Mouse (Mus musculus) left cerebral cortex, postnatal 4 days (tissue): ENCODE results near the gene Plcb3. TPM values are rescaled to one million over a fixed set of nuclear protein-coding genes. Genes with fewer than 3 reads are reported as not detected.

Experiments
- DNase-seq: peaks from one replicate; pipeline ENCODE4 v3.0.0-alpha.2; 2022
- intact Hi-C: fragments of 180-260 bp; cut with DNase I; formaldehyde crosslinking; loops from one replicate; pipeline ENCODE4 v1.15.1; 2025
- total RNA-seq, 2 experiments: library from RNA; stranded (reverse); gene quantifications; 2 replicates each; pipeline ENCODE4 v1.2.3; 2021

Plcb3 gene
- total RNA-seq, 2 experiments from 2014 or later, result 13.7 to 15.1 TPM

DNA sequence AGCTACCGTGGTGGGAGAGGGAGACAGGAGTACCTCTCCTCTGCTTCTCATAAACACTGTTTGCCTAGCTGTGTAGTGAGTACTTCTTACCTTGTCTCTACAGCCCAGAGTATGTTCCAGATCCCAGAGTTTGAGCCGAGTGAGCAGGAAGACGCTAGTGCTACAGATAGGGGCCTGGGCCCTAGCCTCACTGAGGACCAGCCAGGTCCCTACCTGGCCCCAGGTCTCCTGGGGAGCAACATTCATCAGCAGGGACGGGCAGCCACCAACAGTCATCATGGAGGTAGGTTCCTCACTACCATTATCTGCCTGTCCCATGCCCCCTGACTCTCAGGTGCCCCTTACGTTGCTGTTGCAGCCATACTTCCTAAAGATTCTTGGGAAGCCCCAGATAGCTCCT, 33.5 kb downstream of the Plcb3 start:
- intact Hi-C loops, result no loop called here

DNA sequence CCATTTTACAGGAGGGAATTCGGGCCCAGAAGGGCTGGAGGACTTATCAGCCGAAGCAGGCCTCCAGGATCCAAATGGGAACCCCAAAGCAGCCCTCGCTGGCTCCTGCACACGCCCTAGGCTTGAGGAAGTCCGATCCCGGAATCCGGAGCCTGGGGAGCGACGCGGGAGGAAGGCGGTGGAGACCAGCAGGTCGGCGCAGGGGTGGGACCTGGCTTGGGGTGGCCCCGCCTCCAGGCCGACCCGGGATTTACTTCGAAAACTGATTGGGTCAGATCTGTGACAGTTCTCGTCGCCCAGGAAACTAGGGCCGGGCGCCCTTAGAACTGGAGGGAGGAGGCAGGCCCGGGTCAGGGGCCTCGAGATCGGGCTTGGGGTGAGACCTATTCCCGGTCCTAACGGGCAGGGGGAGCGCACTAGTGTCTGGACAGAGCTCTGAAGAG, 34.0 kb downstream of the Plcb3 start, which contains the start of gene Gpr137:
Gene Gpr137 (minus strand): TSS at position 232 of the 443 bp plus-strand sequence.
- intact Hi-C loops, result no loop called here
- peak; percentile 93 for DNase-seq

More for the DNA sequence above, 33.5 kb downstream of the Plcb3 start:
- no peak for DNase-seq

DNA sequence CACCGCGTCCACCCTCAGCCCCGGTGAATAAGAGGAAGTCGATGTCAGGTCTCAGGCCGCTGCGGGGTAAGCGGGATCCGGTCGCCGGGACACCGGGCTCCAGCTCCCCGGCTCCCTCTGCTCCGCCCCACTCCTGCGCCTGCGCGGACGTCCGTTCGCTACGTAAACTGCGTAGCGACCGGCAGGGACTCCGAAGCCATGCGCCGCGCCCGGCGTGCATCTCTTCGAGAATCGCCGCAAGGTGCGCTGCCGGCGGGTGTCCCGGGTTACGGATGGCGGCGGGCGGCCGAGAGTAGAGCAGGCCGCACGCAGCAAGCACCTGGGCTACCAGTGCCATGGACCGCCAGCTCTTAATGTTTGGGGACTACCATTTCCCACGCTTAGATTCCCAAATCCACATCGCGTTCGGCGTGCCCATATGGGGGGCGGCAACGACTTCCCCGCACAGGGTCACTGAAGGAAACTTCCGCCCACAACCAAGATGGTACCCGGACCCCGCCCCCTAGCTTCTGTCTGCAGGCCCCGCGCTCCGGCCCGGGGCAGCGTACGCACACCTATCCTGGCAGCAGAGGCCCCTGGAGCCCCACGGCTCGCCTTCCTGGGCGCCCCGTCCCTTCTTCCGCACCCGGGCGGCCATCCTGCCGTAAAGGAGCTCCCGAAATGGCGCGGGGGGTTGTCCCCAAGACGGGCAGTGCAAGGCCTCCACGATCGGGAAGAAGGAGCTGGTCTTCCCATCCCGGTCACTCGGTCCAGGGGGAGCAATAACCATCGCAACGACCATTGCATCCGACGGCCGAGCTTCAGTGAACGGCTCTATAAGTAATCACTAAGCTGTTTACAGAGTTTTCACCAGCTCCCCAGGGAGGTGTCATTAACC, 34.7 kb downstream of the Plcb3 start, which contains the start of gene Bad:
Gene Bad (plus strand): TSS at position 490 of the 877 bp plus-strand sequence.
- peak; percentile 94 for DNase-seq

DNA sequence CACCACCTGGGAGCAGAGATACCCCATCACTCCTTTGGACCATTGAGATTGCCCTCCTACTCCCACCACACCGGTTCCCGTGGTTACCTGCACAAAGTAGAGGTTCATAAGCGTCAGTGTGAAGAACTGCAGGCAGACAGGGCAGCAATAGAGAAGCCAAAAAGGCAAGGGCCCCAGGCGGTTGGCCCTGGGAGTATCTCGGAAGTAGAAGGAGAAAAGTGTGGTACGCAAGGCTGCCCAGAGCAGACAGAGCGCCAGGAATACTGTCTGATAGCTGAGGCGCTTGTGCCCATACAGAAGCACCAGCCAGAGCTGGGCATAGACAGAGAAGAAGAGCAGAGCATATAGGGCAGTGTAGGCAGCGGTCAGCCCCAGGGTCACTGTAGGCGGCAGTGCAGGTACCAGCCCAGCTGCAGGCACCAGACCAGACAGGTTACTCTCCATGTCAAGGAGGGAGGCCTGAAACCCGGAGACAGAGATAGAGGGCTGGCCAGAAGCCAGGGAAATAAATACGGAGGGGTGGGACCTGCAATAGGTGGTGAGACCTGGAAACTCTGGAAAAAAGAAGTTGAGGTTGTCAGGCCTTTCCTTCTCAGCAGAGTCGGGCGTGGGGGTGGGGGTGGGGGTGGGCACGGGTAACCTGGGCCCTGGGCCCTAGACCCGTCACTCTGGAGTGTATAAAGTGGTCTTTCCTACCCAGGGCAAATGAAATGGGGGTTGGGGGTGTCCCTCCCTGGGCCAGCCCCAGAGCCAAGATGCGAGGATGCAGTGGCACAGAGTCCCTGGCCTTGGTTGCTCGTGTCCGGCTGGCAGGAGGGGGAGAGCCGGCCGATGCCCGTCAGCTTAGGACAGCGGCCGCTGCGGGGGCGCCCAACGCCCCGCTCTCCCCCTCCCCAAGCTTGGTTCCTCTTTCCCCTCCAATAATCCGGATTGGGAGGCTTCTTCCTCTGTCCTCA, 35.6 kb downstream of the Plcb3 start:
- intact Hi-C loops, result no loop called here
- no peak for DNase-seq

More for the DNA sequence above, 34.7 kb downstream of the Plcb3 start, which contains the start of gene Bad:
- intact Hi-C loops, result no loop called here

DNA sequence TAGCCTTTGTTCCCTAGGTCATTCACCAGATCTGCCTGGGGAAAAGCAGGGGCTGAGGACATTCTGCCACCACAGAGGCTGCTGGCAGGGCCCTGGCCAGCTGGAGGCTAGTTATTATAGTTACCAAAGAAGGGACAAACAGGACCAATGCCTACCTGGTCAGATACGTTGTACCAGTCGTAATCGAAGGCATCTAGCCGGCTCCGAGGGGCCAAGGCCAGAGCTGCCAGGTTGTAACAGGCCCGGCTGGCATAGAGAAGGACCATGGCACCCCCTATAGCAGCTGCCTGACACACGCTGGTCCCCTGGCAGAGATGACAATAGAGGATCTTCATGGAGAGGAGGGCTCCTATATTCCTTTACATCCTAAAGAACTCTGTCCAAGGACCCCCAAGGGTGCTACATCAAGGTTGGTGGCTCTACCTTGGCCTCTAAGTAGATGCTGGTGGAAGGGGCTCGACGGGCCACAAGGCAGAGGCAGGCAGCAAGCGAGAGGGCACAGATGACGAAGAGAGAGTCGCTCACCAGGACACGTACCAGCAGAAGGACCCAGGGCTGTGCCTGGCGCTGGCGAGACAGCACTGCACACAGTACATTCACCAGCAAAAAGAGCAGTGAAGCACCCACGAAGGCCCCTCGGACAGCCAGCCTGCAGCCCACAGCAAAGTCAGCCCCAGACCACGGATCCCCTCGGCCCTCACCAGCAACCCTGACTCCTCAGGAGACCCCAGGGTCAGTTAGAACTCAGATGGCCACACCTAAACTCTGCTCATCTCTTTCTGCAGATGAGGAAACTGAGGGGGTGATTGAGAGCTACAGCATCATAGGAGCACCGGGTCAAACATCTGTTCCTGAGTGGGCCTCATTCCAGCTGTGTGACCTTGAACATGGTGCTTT, 36.9 kb downstream of the Plcb3 start:
- intact Hi-C loops, result no loop called here
- no peak for DNase-seq

DNA sequence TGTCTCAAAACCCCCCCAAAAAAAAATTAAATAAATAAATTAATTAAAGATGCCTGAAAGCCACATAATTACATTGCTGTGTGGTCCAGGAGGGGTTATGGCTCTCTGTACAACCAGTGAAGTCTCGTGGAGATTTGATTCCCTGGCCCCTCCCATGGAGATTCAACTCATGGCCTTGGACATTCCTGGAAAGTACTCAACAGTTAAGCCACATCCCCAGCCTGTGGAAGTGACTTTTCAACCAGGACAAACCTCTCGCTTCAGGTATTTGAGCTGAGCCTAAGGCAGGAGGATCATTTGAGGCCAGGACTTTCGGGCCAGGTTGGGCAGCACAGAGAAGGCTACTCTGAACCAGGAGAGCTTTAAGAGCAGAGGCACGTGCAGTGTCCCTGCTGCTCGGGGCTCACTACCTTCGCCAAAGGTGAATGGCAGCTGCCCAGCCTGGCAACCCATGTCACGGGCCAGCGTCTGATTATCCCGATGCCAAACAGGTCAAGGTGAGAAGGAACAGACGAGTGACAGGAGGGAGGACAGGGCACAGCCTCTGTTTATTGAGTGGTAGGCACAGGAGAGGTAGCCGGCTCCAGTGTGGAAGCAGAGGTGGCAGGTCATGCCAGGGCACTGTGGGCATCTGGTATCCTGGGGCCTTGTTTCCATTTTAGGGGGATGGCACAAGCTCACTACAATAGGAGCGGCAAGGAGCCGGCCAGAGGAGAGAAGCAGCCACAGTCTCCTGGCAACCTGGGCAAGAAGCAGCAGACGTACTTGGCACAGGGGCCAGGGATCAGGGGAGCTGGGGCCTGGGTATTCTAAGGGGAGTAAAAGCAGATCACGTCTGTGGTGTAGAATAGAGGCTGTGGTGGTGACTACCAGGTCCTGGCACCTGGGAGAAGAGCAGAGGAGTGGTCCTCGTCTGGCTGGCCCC, 38.5 kb downstream of the Plcb3 start:
- intact Hi-C loops, result no loop called here
- peak; percentile 38 for DNase-seq

DNA sequence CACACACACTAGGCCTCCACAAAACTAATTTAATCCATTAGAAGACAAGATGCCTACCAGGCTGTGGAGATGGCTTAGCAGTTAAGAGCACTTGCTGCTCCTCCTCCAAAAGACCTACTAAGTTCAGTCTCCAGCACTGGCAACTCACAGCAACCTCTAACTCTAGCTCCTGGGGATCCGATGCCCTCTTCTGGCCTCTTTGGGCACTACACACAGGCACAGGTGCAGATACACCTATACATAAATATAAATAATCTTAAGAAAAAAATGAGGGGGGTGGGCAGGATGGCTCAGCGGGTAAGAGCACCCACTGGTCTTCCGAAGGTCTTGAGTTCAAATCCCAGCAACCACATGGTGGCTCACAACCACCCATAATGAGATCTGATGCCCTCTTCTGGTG, 40.0 kb downstream of the Plcb3 start:
- DNase-seq, result no peak

DNA sequence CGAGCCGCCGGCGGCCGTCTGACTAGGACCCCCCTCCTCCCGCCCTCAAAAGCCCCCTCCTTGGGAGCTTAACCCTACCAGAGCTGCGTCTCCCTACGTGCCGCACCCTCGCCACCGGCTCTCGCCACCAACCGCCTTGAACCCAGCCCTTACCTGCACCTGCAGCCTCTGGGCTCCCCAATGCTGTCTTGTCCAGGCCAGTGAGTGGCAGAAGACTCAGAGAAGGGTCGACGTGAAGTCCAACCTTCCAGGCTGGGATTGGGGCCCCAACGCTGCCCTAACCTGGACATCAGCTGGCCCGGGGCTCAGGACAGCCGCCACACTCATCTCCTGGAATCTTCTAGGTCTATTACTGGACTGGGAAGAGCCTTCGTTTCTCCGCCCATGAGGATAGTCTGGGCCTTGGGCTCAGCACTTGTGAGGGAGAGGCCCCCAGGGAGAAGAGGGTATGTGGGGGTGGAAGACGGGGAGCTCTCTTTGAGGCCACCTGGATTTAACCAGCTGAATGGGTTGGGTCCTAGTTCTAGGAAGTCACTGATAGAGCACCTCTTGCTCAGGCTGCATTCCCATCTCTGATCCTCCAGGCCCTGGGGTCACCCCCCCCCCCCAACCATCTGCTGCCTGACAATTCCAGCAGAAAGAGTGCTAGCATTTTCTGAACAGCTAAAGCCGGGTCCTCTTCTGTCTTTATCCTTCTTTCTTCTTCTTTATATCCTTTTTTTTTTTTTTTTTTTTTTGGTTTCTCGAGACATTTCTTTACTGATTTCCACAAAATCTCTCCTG, 41.9 kb downstream of the Plcb3 start, which contains the start of gene Kcnk4:
Gene Kcnk4 (minus strand): TSS at position 321 of the 783 bp plus-strand sequence.
- intact Hi-C loops, result no loop called here
- DNase-seq, result no peak

More for the DNA sequence above, 40.0 kb downstream of the Plcb3 start:
- intact Hi-C loops, result no loop called here

DNA sequence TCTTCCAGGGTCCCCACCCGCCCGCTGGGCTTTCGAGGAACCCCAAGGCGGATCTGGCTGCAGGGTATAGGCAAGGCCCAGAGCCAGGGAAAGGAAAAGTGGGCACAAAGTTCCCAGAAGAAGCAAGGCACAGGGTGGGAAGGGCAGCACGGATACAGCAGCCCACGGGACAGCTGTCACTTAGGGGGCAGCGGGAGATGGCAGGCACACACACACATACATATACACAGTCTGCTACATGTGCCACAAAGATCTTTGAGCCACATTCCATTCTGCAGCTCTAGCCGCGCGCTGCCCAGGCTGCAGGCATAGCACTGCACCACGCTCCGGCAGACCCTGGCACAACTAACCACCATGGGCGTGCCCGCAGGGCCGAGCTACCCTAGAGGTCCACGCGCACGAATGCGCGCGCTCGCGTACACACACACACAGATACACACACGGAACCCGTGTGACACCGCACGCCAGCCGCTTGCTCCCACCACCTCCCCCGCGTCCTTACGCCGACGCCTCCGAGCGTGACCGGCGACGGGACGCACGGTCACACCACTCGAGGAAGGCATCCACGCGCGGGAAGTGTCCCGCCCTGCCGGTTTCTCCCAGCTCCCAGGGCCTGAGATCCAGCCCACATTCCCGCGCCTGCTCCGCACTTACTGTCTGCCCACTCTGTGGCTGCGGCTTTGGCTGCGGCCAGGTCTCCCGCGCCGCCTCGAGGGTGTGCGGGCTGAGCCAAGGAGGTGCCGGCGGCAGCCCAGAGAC, 42.7 kb downstream of the Plcb3 start:
- DNase-seq, result peak; percentile 45
- intact Hi-C loops, result no loop called here

DNA sequence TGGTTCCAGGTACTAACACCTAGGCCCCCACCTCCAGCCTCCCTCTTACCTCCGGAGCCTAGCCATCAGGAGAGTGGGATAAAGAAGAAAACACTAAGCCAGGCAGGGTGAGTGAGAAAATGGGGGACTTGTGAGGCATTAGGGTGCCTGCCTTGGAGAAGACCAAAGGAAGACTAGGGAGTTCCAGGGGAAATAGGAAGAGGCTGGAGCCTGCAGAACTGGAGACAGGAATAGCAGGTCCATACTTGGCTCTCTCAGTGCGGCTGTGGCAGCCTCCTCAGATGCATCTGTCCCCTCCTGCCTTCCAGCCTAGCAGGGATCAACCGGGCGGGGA, 43.2 kb downstream of the Plcb3 start:
- intact Hi-C loops, result no loop called here
- DNase-seq, result no peak

DNA sequence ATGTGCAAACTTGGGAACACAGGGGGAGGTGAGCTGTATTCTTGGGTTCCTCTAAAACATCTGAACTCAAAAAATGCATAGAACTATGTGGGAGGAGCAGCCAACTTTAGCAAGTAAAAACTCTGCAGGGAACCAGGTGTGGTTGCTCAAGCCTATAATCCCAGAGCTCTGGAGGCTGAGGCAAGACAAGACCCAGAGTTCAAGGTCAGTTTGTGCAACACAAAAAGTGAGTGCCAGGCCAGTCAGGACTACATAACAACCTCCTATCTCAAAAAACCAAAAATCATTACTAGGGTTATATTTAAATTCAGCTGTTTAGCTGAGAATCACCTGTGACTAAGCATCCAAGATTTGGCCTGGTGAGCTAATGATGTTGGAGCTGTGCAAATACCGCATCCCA, 44.3 kb downstream of the Plcb3 start:
- intact Hi-C loops, result no loop called here
- DNase-seq, result no peak

DNA sequence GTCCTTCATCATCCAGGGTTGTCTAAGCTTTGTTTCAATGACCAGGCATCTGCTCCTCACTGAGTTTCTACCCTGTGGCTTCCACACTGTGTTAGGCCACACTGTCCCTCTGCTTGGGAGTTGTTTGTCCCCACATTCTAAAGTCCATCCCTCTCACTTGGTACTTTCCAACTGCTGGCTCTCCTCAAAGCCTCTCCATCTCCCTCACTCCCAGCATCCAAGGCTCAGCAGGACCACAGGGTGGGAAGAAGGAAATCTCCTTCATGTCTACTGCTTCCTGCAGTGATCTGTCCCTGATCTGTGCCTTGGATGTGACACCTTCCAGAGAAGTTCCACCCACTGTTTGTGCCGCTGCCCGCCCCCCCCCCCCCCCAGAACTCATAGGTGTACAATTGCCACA, 45.3 kb downstream of the Plcb3 start:
- no peak for DNase-seq
- intact Hi-C loops, result no loop called here

DNA sequence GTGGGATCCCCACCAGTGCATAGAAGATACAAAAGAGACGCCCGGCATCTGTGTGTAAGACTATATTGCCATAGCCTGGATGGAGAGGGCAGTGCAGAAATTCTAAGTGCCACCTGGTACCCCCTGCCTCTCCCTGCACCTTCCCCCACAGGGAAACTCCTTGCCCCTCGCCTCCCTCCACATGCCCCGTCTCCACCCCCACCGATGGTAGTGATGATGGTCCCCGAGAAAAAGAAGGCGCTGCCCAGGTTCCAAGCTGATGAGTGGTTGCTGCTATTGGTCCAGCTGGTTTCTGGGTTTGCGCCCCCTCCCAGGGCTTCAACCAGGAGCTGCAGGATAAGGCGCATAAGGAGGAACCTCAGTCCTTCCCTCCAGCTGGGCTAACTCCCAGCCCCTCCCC, 48.2 kb downstream of the Plcb3 start:
- no peak for DNase-seq
- intact Hi-C loops, result no loop called here

DNA sequence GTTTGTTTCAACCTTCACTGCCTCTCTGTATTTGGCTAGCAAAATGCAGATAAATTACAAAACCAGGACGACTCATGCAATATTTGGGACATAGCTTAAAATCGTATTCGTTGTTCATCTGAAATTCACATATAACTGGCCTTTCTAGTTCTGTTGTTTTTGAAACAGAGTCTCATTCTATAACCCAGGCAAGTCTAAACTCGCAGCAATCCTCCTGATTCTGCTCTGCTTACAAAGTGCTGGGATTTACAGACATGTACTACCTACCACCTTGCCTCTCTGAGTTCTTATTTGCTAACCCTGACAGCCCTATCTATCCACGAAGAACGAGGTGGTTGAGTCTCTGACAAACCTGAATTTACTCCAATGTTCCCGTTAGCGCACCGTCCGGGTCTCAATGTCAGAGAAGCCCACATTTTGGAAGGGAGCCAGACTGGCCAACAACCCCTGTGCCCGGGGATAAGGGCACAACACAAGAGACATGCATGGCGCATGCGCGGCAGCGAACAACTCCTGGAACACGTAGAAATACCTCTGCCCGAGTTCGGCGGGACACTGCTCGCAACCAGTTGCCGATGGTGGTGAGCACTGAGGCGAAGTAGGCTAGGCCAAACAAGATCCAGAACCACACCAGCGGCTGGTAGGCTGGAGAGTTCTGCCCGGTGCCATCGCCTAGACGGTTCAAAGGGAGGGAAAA, 49.6 kb downstream of the Plcb3 start:
- intact Hi-C loops, result no loop called here
- DNase-seq, result no peak

DNA sequence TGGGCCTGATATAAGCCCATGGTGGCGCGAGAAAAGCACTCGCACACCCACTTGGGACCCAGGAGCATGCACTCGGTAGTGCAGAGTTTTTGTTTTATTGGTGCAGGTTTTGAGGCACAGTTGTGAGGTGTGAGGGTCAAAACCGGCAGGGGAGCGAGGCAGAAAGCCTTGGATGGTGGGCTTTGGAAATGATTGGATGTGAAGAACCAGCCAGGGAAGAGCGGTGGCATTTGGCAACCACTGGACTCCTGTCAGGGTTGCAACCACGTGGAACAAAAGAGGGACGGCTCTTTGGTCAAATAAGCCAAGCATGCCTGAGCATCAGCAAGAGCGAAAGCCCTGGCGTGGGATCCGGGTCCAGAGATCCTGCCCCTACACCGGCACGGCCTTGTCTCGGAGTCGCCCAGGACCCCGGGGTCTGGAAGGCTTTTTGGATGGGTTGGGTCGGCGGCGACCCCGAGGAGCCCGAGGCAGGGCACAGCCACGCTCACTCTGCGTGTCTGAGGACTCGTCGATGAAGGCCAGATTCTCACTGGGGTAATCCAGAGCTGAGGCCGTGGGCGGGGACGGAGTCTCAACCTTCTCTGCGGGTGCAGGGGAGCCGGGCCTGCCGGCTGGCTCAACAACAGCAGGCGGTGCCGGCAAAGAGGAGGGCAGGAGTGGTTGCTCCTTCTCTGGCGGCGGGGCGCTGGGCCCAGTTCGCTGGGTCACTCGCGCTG, 50.5 kb downstream of the Plcb3 start:
- intact Hi-C loops, result no loop called here

DNA sequence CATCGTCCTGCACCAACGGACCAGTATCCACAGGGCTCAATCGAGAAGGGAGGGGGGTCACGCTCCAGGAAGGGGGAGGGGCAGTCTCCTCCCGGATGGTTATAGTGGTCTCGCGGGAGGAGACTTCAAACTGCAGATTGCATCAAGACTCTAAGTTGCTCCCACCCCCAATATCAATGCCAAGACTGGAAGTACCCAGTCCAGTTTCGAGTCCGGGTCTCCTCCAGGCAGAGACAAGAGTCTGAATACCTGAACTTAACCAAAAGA, 51.0 kb downstream of the Plcb3 start, which contains the start of gene Catsperz:
Gene Catsperz (minus strand): TSS at position 74 of the 267 bp plus-strand sequence.
- intact Hi-C loops, result no loop called here
- DNase-seq, result no peak

More for the DNA sequence above, 50.5 kb downstream of the Plcb3 start:
- DNase-seq, result no peak
